Mouse (Mus musculus) kidney, postnatal 0 days (tissue): ENCODE results near the gene Dnajc19. TPM values are rescaled to one million over a fixed set of nuclear protein-coding genes. Genes with fewer than 3 reads are reported as not detected.

Source experiments
- ATAC-seq: fragments of 200-750 bp; cut with Nextera tagmentation; replicated peaks from 2 replicates; pipeline ENCODE4 v1.8.0; 2017; ENCODE audit warnings: low read depth, moderate number of reproducible peaks, moderate TSS enrichment, moderate library complexity; ENCODE audit not compliant: low FRiP score
- DNase-seq: peaks from one replicate; pipeline ENCODE4 v3.0.0-alpha.2; 2016; ENCODE audit warnings: low spot score
- H3K27ac ChIP-seq: fragments of 300-500 bp; sonication (generic); 2 replicates; pipeline ENCODE4 v1.5.1; 2014; ENCODE audit warnings: mild to moderate bottlenecking
- H3K27me3 ChIP-seq: fragments of 300-500 bp; sonication (generic); 2 replicates; pipeline ENCODE4 v1.6.1; 2014; ENCODE audit warnings: low read length, mixed read lengths; ENCODE audit not compliant: insufficient read depth
- H3K36me3 ChIP-seq: fragments of 300-500 bp; sonication (generic); 2 replicates; pipeline ENCODE4 v1.6.1; 2014; ENCODE audit warnings: low read length, mixed read lengths; ENCODE audit not compliant: insufficient read depth
- H3K4me1 ChIP-seq: fragments of 300-500 bp; sonication (generic); replicated peaks from 2 replicates; pipeline ENCODE4 v1.6.1; 2014; ENCODE audit warnings: antibody characterized with exemption, low read length, mixed read lengths; ENCODE audit not compliant: insufficient read depth
- H3K4me2 ChIP-seq: fragments of 300-500 bp; sonication (generic); 2 replicates; pipeline ENCODE4 v1.6.1; 2014; ENCODE audit warnings: mild to moderate bottlenecking, low read length, moderate library complexity, mixed read lengths
- H3K4me3 ChIP-seq: fragments of 300-500 bp; sonication (generic); replicated peaks from 2 replicates; pipeline ENCODE4 v1.5.1; 2014; ENCODE audit warnings: low read depth, low read length
- H3K9ac ChIP-seq: fragments of 300-500 bp; sonication (generic); 2 replicates; pipeline ENCODE4 v1.6.1; 2014; ENCODE audit warnings: low read depth, low read length
- H3K9me3 ChIP-seq: fragments of 300-500 bp; sonication (generic); replicated peaks from 2 replicates; pipeline ENCODE4 v1.6.1; 2016; ENCODE audit warnings: low read length, inconsistent platforms, mixed read lengths
- CTCF ChIP-seq: IDR thresholded peaks from 2 replicates; pipeline ENCODE4 v1.5.1; 2016; ENCODE audit warnings: antibody characterized with exemption, low read depth, mild to moderate bottlenecking, moderate library complexity
- WGBS: fragments of 180-500 bp; shearing (Covaris S2); extraction: QIAGEN DNeasy Blood & Tissue Kit; methylation state at CpG from one replicate; pipeline ENCODE4 v1.1.7; 2014; 5-methylcytosine and 5-hydroxymethylcytosine counted together
- polyA plus RNA-seq: library from polyadenylated mRNA; unstranded; fragments of >200 nt; fragmentation: Nextera tagmentation; extraction: Ambion mirVana; gene quantifications from 2 replicates; pipeline ENCODE4 v1.2.1, GENCODE M21; 2015

The Dnajc19 gene
- polyA plus RNA-seq, 1 experiment from 2014 or later: 324 TPM

DNA sequence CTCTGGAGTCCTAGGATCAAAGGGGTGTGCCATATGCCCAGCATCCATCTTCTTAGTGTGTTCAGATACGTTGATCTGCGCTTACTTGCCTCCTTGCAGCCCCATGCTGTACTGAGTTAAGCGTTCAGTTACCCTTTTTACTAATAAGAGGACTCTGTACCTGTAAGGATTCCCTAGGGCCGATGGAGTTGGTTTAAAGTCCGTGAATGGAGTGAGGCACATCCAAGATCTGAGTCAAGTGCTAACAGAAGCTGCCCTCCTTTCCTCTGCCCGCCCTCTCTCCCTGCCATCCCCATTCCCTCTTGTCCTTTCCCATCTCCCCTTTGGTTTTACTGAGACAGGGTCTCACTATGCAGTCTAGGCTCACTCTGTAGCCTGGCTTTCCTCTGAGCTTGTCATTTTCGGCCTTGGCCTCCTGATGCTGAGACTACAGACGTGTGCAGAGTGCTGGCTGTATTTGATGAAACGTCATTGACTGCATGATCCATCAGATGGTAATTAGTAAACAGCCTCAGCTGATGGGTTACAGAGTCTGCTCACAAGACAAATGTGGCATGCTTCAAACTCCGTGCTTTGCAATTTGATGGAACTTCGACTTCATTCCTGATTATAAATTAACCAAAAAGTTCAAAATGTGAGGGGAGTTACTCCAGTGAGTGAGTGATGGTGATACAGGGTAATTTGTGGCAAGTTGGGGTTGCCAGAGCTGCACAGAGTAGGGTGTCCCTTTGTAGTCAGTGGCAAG is 31.0 kb upstream of the Dnajc19 start:
- H3K9me3 ChIP-seq: no peaks in the 10 kb centered on the region
- DNase-seq: peak; percentile 12
- H3K27me3 ChIP-seq: no peaks in the 10 kb centered on the region; the same call in 1 of the 2 replicates
- no peak overlapping the region for H3K4me2 ChIP-seq
- H3K4me1 ChIP-seq: no peaks in the 10 kb centered on the region
- H3K36me3 ChIP-seq: no peaks in the 10 kb centered on the region
- 62% methylated on average over 11 of the region's 11 CpGs for WGBS
- H3K27ac ChIP-seq: 0 out of 2 replicates have a peak overlapping the region, but pooled peaks have one; percentile 54
- H3K4me3 ChIP-seq: no peak overlapping the region
- no peak for TF ChIP-seq CTCF
- peak; percentile 89 for ATAC-seq
- H3K9ac ChIP-seq: no peak overlapping the region

- Histone ChIP-seq H3K27me3 (no peaks in the 10 kb centered on the region; the same call in 1 of the 2 replicates), H3K9ac (no peak overlapping the region), H3K4me1 (no peaks in the 10 kb centered on the region), H3K36me3 (no peaks in the 10 kb centered on the region), H3K4me3 (no peak overlapping the region), H3K4me2 (no peak overlapping the region), H3K27ac (no peak overlapping the region), H3K9me3 (no peaks in the 10 kb centered on the region)
- DNase-seq (no peak), ATAC-seq (no peak)
- TF ChIP-seq CTCF: no peak
- WGBS: 74% methylated on average over 3 of the region's 3 CpGs
Observed at GRCm38 (mm10) chr3:34107631-34108030, 26.5 kb upstream of the Dnajc19 start.

DNA sequence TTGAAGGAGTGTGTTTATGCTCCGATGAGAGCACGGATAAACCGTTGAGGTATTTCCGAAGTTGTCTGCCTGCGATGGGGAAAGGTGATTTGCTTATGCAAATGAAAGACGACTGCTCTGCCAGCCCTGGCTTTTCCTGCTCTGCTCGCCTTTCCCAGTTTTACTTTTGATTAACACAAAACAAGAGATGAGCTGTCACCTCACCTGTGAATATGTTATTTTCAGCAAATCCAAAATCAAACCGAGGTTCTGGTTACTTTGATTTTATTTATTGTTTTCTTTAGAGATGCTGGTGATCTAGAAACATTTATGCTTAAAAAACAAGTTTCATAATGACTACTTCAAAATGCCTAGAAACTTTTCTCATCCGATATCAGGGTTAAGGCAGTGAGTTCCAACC is 25.3 kb upstream of the Dnajc19 start:
- H3K9me3 ChIP-seq: no peaks in the 10 kb centered on the region
- H3K4me1 ChIP-seq: no peaks in the 10 kb centered on the region
- no peak overlapping the region for H3K4me2 ChIP-seq
- ATAC-seq (no peak), DNase-seq (no peak)
- no peak overlapping the region for H3K4me3 ChIP-seq
- WGBS: 18% methylated on average over 9 of the region's 9 CpGs
- H3K27ac ChIP-seq: no peak overlapping the region
- no peak overlapping the region for H3K9ac ChIP-seq
- H3K36me3 ChIP-seq: no peaks in the 10 kb centered on the region
- no peaks in the 10 kb centered on the region; the same call in 1 of the 2 replicates for H3K27me3 ChIP-seq
- TF ChIP-seq CTCF: no peak

DNA sequence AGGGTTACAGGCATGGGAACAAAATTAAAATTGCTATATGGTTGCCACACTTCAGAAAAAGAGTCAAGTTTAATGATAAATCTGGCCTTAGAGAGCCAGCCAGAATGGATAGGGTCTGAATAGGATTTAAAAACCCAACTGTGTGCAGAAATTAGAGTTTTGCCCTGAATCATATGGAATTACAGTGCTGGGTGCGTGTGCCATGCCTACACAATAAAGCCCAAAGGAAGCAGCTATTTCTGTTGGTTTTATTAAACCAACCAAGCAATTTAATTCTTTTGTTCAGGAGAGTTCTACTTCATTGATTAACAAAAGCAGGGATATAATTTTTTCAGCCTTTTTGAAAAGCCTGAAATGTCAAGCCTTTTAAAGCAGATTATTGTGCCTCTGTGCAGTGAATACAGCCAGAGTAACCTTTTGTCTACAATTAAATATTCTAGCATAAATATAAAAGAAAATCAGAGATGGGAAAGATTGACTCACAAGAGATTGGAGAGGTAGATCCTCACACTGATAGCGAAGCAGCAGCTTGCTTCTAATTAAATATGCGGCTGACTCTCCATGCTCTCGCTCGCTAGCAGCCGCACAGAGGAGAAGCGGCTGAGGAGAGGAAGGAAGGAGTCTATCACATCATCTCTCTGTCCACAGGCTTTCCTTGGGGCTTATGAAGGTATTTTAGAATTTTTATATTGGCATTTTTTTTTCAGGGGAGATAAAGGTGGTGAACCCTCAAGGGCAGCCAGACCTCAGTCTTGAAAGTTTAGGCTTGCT is 23.0 kb upstream of the Dnajc19 start:
- no peak for DNase-seq
- H3K4me2 ChIP-seq: no peak overlapping the region
- H3K27me3 ChIP-seq: no peaks in the 10 kb centered on the region; the same call in 1 of the 2 replicates
- no peaks in the 10 kb centered on the region for H3K9me3 ChIP-seq
- H3K27ac ChIP-seq: no peak overlapping the region
- no peaks in the 10 kb centered on the region for H3K36me3 ChIP-seq
- ATAC-seq: no peak
- H3K4me3 ChIP-seq: no peak overlapping the region
- 51% methylated on average over 7 of the region's 7 CpGs for WGBS
- no peak for TF ChIP-seq CTCF
- H3K4me1 ChIP-seq: no peaks in the 10 kb centered on the region
- H3K9ac ChIP-seq: no peak overlapping the region

DNA sequence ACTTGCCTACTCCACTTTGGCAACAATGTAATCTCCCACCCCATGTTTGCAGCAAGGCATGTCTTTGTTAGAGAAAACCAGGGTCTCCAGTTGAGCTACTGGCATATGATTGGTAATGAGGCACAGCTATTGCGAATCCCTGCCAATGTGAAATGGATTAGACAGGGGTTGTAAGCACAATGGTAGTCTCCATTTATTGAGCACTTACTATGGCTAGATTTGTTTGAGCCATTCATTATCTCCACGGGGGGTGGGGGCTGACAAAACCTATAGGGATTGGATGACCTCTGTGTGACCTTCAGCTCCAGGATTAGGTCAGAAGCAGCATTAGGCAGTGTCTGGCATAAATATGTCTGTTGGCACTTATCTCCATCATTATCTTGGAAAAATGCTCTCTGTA is 21.8 kb upstream of the Dnajc19 start:
- Histone ChIP-seq H3K27ac (no peak overlapping the region), H3K27me3 (no peaks in the 10 kb centered on the region; the same call in 1 of the 2 replicates), H3K36me3 (no peaks in the 10 kb centered on the region), H3K4me3 (no peak overlapping the region), H3K4me1 (no peaks in the 10 kb centered on the region), H3K9me3 (no peaks in the 10 kb centered on the region), H3K4me2 (no peak overlapping the region), H3K9ac (no peak overlapping the region)
- no peak for ATAC-seq
- no peak for DNase-seq
- TF ChIP-seq CTCF: no peak
- WGBS: 81% methylated on average over 2 of the region's 2 CpGs

GRCm38 (mm10) chr3:34083655-34084054 is 2.5 kb upstream of the Dnajc19 start:
- ATAC-seq: no peak
- H3K9me3 ChIP-seq: no peaks in the 10 kb centered on the region
- no peaks in the 10 kb centered on the region for H3K27me3 ChIP-seq
- no peaks in the 10 kb centered on the region for H3K36me3 ChIP-seq
- H3K4me2 ChIP-seq: no peak overlapping the region
- DNase-seq: no peak
- H3K4me1 ChIP-seq: peaks cover 16% of the 10 kb centered on the region
- no peak overlapping the region for H3K9ac ChIP-seq
- H3K4me3 ChIP-seq: no peak overlapping the region
- TF ChIP-seq CTCF: no peak
- 76% methylated on average over 5 of the region's 5 CpGs for WGBS
- no peak overlapping the region for H3K27ac ChIP-seq
